Mouse (Mus musculus) left cerebral cortex, adult 6 months (tissue): ENCODE results near the gene Timmdc1. TPM values are rescaled to one million over a fixed set of nuclear protein-coding genes. Genes with fewer than 3 reads are reported as not detected.

ENCODE experiments used
- long read RNA-seq, 2 experiments: library from polyadenylated mRNA; unstranded; transcript quantifications; one replicate each; pipeline ENCODE4 v2.0.0; 2019 to 2020
- polyA plus RNA-seq: library from polyadenylated mRNA; unstranded; fragments of <200 nt; fragmentation: Nextera tagmentation; gene quantifications from 2 replicates; pipeline ENCODE4 v1.2.3, GENCODE M21; 2021

Timmdc1 gene
- polyA plus RNA-seq: 43.2 and 57.0 TPM in 2 replicates
- long read RNA-seq, experiment 1, transcript Timmdc1-201 (7 exons, 1,573 nt): major isoform, 35 of 54 reads
- long read RNA-seq, experiment 1, partial matches to known transcripts: 9 of 54 reads
- long read RNA-seq, experiment 1, other reads (novel, unspliced or antisense): 9 of 54 reads
- long read RNA-seq, experiment 2, transcript Timmdc1-201 (7 exons, 1,573 nt): major isoform, 6 of 93 reads
- long read RNA-seq, experiment 2, partial matches to known transcripts: 1 of 93 reads
- long read RNA-seq, experiment 2, other reads (novel, unspliced or antisense): 86 of 93 reads

DNA sequence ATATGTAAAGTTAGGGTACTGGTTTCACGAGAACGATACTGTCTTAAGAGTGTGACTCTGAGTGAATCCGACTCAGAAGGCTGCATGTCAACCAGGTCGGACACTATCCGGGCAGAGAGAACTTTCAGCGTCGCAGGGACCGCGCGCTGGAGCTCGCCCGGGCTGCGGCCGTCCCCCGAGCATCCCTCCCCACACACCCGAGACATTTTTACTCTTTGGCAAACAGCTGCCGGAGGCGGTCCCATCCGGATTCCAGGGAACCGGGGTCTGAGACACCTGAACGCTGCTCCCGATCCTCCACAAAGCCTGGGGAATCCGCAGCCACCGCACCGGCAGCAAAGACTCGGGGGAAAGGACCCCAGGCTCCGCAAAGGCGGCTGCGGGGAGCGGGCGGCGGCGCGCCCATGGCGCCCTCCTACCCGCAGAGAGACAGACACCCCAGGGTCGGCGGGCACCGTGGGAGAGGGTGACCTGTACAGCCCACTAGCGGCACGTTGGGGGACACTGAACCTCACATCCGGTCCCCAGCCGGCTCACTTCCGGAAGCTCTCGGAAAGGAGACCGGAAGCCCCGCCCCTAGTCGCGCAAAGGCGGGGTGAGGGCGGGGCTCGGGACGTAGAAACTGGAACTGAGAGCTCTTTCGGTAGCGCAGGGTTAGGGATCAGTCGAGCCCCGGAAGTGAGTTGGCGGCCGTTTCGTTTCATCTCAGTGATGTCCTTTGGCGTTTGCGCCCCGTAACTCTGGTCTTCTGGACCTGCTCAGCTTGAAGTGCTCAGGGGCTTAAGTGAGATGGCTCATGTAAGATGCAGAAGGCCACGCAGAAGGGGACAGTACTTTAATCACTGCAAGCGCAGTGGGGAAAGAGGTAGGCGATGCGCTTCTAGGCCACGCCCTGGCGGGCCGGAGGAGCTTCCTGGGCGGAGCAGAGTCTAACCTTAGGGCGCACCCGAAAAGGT is at the start of gene Timmdc1:
Gene Timmdc1, minus strand, starts transcription at position 535 of the 956 bp plus-strand sequence.

DNA sequence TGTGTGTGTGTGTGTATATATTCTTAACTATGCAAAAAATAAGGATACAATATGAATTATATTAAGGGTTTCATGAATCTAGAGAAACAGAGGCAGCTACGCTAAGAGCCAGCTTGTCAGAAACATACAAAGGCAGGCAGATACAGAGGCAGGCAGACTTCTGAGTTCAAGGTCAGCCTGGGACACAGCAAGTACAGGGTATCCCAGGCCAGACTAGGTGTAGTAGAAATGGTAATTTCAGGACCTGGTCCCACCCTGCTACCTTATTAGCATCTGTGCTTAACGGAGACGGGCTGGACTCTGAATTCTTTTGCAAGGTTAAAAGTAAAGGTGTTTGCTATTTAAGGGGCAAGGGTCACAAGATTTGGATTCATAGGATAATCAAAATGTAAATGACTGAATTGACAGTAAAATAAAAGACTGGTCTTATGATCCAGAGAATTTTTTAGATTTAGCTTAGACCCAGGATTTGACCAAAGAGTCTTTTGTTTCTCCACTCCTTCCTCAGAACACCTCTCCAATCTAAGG is 35.8 kb upstream of the Timmdc1 start, which contains the start of gene Tmem39a:
Gene Tmem39a, plus strand, starts transcription at position 478 of the 528 bp plus-strand sequence.

DNA sequence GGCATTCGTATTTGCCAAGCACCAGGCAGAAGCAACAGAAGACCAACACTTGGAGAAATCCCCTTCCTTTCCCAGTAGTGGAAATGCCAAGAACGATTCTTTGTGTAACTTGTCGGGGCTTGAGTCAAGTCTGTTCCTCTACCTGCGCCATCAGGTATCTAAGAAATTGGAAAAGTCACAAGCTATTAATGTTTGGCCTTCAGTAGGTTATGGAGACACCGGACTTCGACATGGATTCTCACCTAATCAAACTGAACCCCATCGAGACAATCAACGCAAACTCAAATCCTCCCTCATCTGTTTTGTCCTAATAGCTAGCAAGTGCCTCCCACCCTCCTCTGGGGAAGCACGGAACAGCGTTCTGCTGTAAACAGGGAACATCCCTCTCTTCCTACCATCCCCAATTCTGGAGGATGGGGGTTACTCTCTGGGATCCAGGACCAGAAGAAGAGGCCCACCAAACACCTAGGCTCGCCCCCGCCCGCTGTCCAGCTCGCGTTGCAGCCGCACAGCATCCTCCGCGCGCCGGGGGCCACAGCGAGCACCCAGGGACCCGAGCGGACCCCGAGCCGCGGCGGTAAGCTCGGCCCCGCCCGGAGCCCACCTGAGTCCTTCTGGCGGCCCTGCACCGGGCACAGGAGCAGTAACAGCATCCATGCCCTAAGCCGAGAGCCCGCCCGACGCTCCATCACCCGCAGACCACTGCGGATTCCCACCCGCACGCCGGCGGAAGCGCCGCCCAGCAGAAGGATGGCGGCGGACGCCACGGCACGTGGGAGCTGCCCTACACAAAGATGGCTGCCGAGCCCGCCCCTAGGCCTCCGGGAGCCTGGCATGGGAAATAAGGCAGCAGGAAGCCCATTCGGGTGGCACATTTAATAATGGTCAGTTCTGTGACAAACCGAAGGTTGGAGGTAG is 27.3 kb upstream of the Timmdc1 start, which contains the start of gene Poglut1:
Gene Poglut1, minus strand, starts transcription at position 780 of the 918 bp plus-strand sequence.

DNA sequence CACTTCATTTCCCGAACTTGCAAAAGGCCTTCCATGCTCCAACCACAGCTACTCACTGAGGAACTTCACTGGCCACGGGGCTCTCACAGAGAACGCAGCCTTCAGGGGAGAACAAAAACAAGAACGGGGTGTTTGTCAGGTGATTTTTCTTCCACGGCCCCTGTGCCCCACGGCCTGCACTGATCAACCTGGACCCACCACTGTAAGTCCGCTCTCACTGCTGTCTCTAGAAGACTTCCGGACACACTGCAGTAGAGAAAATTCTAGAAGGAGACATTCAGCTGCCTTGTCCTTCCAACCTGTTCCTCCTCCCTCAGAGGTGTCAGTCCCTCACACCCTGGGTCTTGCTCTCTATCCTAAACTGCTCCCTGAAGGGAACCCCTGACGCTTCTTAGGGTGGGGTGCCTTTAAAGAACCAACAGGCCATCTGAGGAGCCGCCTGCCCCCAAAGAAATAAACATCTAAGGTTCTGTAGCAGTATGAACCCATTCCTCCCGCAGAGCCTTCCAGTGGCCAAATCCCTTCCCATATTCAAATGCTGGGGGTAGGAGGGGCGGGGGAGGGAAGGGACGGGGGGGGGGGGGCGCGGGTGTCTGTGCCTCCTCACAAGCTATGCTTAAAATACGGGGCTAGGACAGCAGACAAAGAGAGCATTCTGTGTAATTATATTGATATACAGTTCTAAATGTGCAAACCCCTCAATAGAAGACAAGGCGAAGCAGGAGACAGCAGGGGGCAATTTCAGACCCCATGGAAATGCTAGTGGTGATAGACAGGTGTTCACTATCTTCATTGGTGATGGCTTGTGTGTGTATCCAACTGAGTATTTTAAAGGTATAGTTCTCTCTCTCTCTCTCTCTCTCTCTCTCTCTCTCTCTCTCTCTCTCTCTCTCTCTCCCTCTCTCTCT is 66.7 kb downstream of the Timmdc1 start, which contains the start of gene Cd80:
Gene Cd80, plus strand, starts transcription at position 51 of the 908 bp plus-strand sequence.

DNA sequence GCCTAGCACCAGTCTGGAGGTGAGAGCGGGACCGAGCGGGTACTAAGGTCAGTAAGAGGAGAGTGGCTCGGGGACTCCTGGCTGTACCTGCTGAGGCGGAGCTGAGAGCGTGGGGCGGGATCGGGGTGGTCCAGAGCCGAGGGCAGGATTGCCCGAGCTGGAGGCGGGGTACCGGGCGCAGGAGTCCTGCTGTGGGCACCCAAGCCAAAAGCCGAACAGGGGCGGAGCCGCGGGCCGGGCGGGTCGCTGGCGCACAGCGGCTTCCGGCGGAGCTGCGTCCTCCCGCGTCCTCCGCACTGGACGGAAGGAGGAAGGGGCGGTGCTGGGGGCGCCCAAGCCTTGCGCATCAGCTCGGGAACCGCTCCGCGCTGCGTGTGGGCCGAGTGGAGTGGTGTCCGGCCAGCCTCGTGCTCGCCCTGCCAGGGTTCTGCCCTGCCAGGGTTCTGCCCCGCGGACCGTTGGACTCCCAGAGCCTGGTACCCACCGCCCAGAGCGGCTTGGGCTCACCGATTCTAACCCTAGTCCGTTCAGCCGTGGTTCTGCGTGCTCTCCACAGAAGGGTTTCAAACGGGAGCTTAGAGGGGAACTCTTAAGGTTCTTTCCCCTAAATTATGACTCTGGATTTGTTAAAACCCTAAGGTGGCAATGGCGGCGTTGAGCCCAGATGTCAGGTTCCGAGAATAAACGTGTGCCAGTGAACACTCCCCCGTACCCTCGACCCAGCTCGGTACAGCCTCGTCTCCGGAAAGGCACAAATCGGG is 69.8 kb downstream of the Timmdc1 start, which contains the start of gene Adprh:
Gene Adprh, minus strand, starts transcription at position 262 of the 761 bp plus-strand sequence.

Other genes with a start within 250 kb of the Timmdc1 start
- not detected in 2 replicates for gene Nr1i2, start 227.8 kb downstream of the Timmdc1 start, polyA plus RNA-seq
- gene Maats1, start 180.5 kb downstream of the Timmdc1 start, polyA plus RNA-seq: 0.60 and 0.75 TPM in 2 replicates
- gene Cox17, start 175.7 kb downstream of the Timmdc1 start, polyA plus RNA-seq: 772 and 802 TPM in 2 replicates
- not detected in 2 replicates for gene Gm21987, start 175.6 kb downstream of the Timmdc1 start, polyA plus RNA-seq
- gene Popdc2, start 160.5 kb downstream of the Timmdc1 start, polyA plus RNA-seq: 0.26 and 0.83 TPM in 2 replicates
- 0.55 and 1.3 TPM in 2 replicates for gene Pla1a, start 89.5 kb downstream of the Timmdc1 start, polyA plus RNA-seq
- gene Adprh, start 70.0 kb downstream of the Timmdc1 start, polyA plus RNA-seq: 119 and 133 TPM in 2 replicates
- 0.19 and 0.39 TPM in 2 replicates for gene Cd80, start 67.1 kb downstream of the Timmdc1 start, polyA plus RNA-seq
- 33.8 and 37.9 TPM in 2 replicates for gene Poglut1, start 27.6 kb upstream of the Timmdc1 start, polyA plus RNA-seq
- gene Tmem39a, start 36.0 kb upstream of the Timmdc1 start, polyA plus RNA-seq: 6.1 and 9.7 TPM in 2 replicates
- 3.5 and 5.2 TPM in 2 replicates for gene Arhgap31, start 190.6 kb upstream of the Timmdc1 start, polyA plus RNA-seq
- 16.6 and 18.8 TPM in 2 replicates for gene B4galt4, start 219.6 kb upstream of the Timmdc1 start, polyA plus RNA-seq